Mouse (Mus musculus) G1E (cell line): Measurements from ENCODE around the gene Emcn. TPM values are rescaled to one million over a fixed set of nuclear protein-coding genes. Genes with fewer than 3 reads are reported as not detected.

Source experiments
- ATAC-seq: 2 replicates; pipeline ENCODE4 v1.8.0; 2016; ENCODE audit warnings: mild to moderate bottlenecking; ENCODE audit not compliant: insufficient number of reproducible peaks, poor library complexity, low FRiP score, severe bottlenecking; ENCODE audit errors: extremely low read depth
- DNase-seq: peaks from one replicate; pipeline ENCODE4 v3.0.0; 2012; ENCODE audit warnings: low spot score
- H3K27me3 ChIP-seq: 2 replicates; pipeline ENCODE4 v1.6.1; 2012; ENCODE audit warnings: mild to moderate bottlenecking, low read length, inconsistent platforms; ENCODE audit not compliant: insufficient read depth
- H3K36me3 ChIP-seq: replicated peaks from 2 replicates; pipeline ENCODE3; 2012; ENCODE audit warnings: mild to moderate bottlenecking, inconsistent platforms
- H3K4me1 ChIP-seq: 2 replicates; pipeline ENCODE4 v1.6.1; 2012; ENCODE audit warnings: low read depth, low read length, inconsistent platforms, mixed read lengths; ENCODE audit not compliant: insufficient read depth
- H3K4me3 ChIP-seq: 2 replicates; pipeline ENCODE4 v1.5.1; 2012; ENCODE audit warnings: low read depth, mild to moderate bottlenecking, inconsistent platforms, low read length, moderate library complexity, mixed read lengths
- H3K9me3 ChIP-seq: replicated peaks from 2 replicates; pipeline ENCODE4 v1.6.1; 2012; ENCODE audit warnings: inconsistent platforms
- CTCF ChIP-seq: IDR thresholded peaks from 2 replicates; pipeline ENCODE4 v1.5.1; 2012; ENCODE audit warnings: low read depth, low read length, inconsistent platforms, mixed read lengths
- GATA1 ChIP-seq: IDR thresholded peaks from 2 replicates; pipeline ENCODE4 v1.6.1; 2012; ENCODE audit warnings: borderline replicate concordance, low read length, inconsistent platforms, mixed read lengths
- GATA2 ChIP-seq: IDR thresholded peaks from 2 replicates; pipeline ENCODE4 v1.6.1; 2012; ENCODE audit warnings: low read depth, low read length, inconsistent platforms, borderline replicate concordance
- POLR2AphosphoS5 ChIP-seq: IDR thresholded peaks from 2 replicates; pipeline ENCODE4 v1.6.1; 2012; ENCODE audit warnings: low read depth, low read length, inconsistent platforms; ENCODE audit not compliant: insufficient replicate concordance
- TAL1 ChIP-seq: conservative IDR thresholded peaks from 2 replicates; pipeline ENCODE4 v1.6.1; 2012; ENCODE audit warnings: low read depth, low read length, inconsistent platforms, mixed read lengths
- polyA plus RNA-seq: library from polyadenylated mRNA; stranded (reverse); fragments of >175 nt; gene quantifications from 2 replicates; pipeline ENCODE4 v1.2.3, GENCODE M21; 2012
- total RNA-seq, 2 experiments: library from RNA; stranded (forward) in 1 of 2; stranded (reverse) in 1 of 2; fragments of 200-1000 nt in 1 of 2; fragments of >200 nt in 1 of 2; fragmentation: Nextera tagmentation in 1 of 2; gene quantifications; 2 replicates each; pipeline ENCODE4 v1.2.3; 2014 to 2017

The Emcn gene
- total RNA-seq (2014; fragmentation: Nextera tagmentation) (not detected in 2 replicates), total RNA-seq (2017) (0.12 and 0.16 TPM in 2 replicates), polyA plus RNA-seq (not detected in 2 replicates)

DNA sequence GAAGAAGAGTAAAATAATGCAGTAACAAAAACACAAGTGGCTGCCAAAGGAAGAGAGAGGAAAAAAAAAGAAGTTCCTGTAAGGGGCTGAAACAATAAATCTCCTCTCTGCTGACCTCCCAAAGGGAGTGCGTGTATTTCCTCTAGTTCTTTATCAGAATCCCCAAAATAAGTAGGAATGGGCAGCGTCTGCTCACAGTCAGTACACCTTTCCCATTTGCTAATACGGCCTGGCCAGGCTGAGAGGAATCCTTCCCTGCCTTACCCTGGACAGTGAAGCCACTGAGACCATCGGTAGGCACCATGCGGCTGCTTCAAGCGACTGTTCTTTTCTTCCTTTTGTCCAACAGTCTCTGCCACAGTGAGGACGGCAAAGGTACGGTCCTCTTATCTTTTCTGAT is at the start of gene Emcn:
TSS of gene Emcn (plus strand) at position 130 of the 400 bp plus-strand sequence.
- DNase-seq = no peak
- no peaks in the 10 kb centered on the region for H3K27me3 ChIP-seq
- H3K36me3 ChIP-seq = no peaks in the 10 kb centered on the region
- no peak for ATAC-seq
- H3K4me3 ChIP-seq = no peak within 1 kb of the TSS
- TF ChIP-seq POLR2AphosphoS5 = no peak
- no peak for TF ChIP-seq TAL1
- no peak for TF ChIP-seq GATA1
- no peak for TF ChIP-seq GATA2
- no peak for TF ChIP-seq CTCF
- H3K4me1 ChIP-seq = no peaks in the 10 kb centered on the region
- H3K9me3 ChIP-seq = no peaks in the 10 kb centered on the region

DNA sequence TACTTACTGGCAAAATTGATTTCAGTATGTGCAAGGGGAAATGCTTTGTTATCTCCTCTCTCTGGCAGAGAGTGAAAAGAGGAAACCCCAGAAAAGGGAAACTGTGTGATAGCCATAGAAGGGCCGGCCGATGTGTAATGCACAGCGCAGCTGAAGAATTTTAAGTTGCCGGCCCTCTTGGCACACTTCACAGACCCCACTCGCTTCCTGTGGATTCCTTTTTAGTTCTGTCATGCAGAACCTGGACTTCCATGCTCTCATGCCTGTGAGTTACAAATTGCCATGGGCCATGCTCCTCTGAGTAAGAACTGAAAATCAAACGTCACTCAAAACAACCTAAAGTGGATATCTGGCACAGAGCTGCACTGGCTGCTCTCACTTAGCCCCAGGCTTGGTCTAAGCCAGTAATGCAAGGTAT is 47.7 kb upstream of the Emcn start:
- no peaks in the 10 kb centered on the region for H3K9me3 ChIP-seq
- DNase-seq = no peak
- no peaks in the 10 kb centered on the region for H3K4me1 ChIP-seq
- TF ChIP-seq GATA1 (no peak), GATA2 (no peak), POLR2AphosphoS5 (no peak), CTCF (no peak), TAL1 (no peak)
- no peak overlapping the region for H3K4me3 ChIP-seq
- no peak for ATAC-seq
- no peaks in the 10 kb centered on the region for H3K36me3 ChIP-seq
- H3K27me3 ChIP-seq = no peaks in the 10 kb centered on the region

DNA sequence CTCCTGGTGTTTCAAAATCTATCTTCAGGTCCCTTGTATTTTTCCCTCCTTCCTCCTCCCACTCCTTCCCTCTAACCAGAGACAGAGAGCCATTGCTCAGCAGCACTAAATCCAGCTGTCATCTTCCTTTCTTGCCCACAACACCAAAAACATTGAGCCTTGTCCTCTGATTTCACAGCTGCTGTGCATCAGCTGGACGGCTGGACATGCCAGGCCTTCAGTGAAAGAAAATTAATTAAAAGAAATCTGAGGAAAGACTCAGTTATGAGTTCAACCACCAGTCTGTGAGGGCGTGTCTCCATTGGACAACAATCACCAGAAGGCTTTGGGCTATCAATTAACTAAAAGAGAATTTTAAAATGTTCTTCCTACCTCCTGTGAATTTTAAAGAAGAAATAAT is 42.6 kb upstream of the Emcn start:
- Histone ChIP-seq H3K4me1 (no peaks in the 10 kb centered on the region), H3K36me3 (no peaks in the 10 kb centered on the region), H3K27me3 (no peaks in the 10 kb centered on the region), H3K4me3 (no peak overlapping the region), H3K9me3 (no peaks in the 10 kb centered on the region)
- no peak for TF ChIP-seq CTCF
- TF ChIP-seq TAL1 = no peak
- no peak for TF ChIP-seq GATA2
- no peak for TF ChIP-seq POLR2AphosphoS5
- TF ChIP-seq GATA1 = no peak
- no peak for DNase-seq
- ATAC-seq = no peak

GRCm38 (mm10) chr3:137300210-137300609 is 40.7 kb upstream of the Emcn start:
- Histone ChIP-seq H3K9me3 (no peaks in the 10 kb centered on the region), H3K4me3 (no peak overlapping the region), H3K36me3 (no peaks in the 10 kb centered on the region), H3K4me1 (no peaks in the 10 kb centered on the region), H3K27me3 (no peaks in the 10 kb centered on the region)
- TF ChIP-seq POLR2AphosphoS5 = no peak
- TF ChIP-seq GATA2 = no peak
- no peak for TF ChIP-seq GATA1
- no peak for TF ChIP-seq CTCF
- no peak for TF ChIP-seq TAL1
- DNase-seq = no peak
- no peak for ATAC-seq

GRCm38 (mm10) chr3:137301195-137301594 is 39.7 kb upstream of the Emcn start:
- no peak for ATAC-seq
- Histone ChIP-seq H3K4me3 (no peak overlapping the region), H3K4me1 (no peaks in the 10 kb centered on the region), H3K36me3 (no peaks in the 10 kb centered on the region), H3K27me3 (no peaks in the 10 kb centered on the region), H3K9me3 (no peaks in the 10 kb centered on the region)
- TF ChIP-seq TAL1 (no peak), CTCF (no peak), POLR2AphosphoS5 (no peak), GATA1 (no peak), GATA2 (no peak)
- no peak for DNase-seq

GRCm38 (mm10) chr3:137302804-137303203 is 38.1 kb upstream of the Emcn start:
- Histone ChIP-seq H3K9me3 (no peaks in the 10 kb centered on the region), H3K36me3 (no peaks in the 10 kb centered on the region), H3K4me1 (no peaks in the 10 kb centered on the region), H3K27me3 (no peaks in the 10 kb centered on the region), H3K4me3 (no peak overlapping the region)
- TF ChIP-seq TAL1 (no peak), CTCF (no peak), POLR2AphosphoS5 (no peak), GATA2 (no peak), GATA1 (no peak)
- DNase-seq (no peak), ATAC-seq (no peak)

- no peaks in the 10 kb centered on the region for H3K4me1 ChIP-seq
- no peaks in the 10 kb centered on the region for H3K36me3 ChIP-seq
- DNase-seq (no peak), ATAC-seq (no peak)
- no peaks in the 10 kb centered on the region for H3K27me3 ChIP-seq
- no peak overlapping the region for H3K4me3 ChIP-seq
- H3K9me3 ChIP-seq = no peaks in the 10 kb centered on the region
- TF ChIP-seq POLR2AphosphoS5 = no peak
- no peak for TF ChIP-seq CTCF
- no peak for TF ChIP-seq TAL1
- no peak for TF ChIP-seq GATA1
- no peak for TF ChIP-seq GATA2
Observed at GRCm38 (mm10) chr3:137309959-137310358, 30.9 kb upstream of the Emcn start.

- Histone ChIP-seq H3K27me3 (no peaks in the 10 kb centered on the region), H3K4me3 (no peak overlapping the region), H3K4me1 (no peaks in the 10 kb centered on the region), H3K9me3 (no peaks in the 10 kb centered on the region), H3K36me3 (no peaks in the 10 kb centered on the region)
- DNase-seq (no peak), ATAC-seq (no peak)
- TF ChIP-seq GATA1 (no peak), GATA2 (no peak), CTCF (no peak), POLR2AphosphoS5 (no peak), TAL1 (no peak)
Observed at GRCm38 (mm10) chr3:137312540-137312939, 28.3 kb upstream of the Emcn start.
